Mouse (Mus musculus): Measurements from ENCODE around the gene Engase. TPM values are rescaled to one million over a fixed set of nuclear protein-coding genes. Genes with fewer than 3 reads are reported as not detected.

Engase gene
- polyA plus RNA-seq, 1 experiment = 5.1 TPM

GRCm38 (mm10) chr11:118453886-118454671 is 22.6 kb upstream of the Engase start:
- Histone ChIP-seq H3K79me2 (ENCODE audit: control insufficient read depth, insufficient read depth) (no peaks in the 10 kb centered on the region), H3ac (ENCODE audit: control insufficient read depth, insufficient read length) (no peak overlapping the region), H3K27me3 (ENCODE audit: control insufficient read depth, insufficient read depth, insufficient read length) (peaks cover 35% of the 10 kb centered on the region), H3K4me2 (ENCODE audit: low read depth) (no peak overlapping the region), H3K36me3 (ENCODE audit: control insufficient read depth, insufficient read depth) (no peaks in the 10 kb centered on the region), H3K4me3 (no peak overlapping the region)
- TF ChIP-seq TCF12 (IDR thresholded peaks at IDR 0.05; ENCODE audit: insufficient read depth, poor library complexity, severe bottlenecking) = no peak
- no peak for TF ChIP-seq E2F4 (IDR thresholded peaks at IDR 0.05; ENCODE audit: insufficient read depth)
- TF ChIP-seq POLR2AphosphoS2 (IDR thresholded peaks at IDR 0.05; ENCODE audit: insufficient read length, low read depth) = no peak
- no peak for TF ChIP-seq POLR2A (IDR thresholded peaks at IDR 0.05; ENCODE audit: insufficient read length, low read depth)
- no peak for TF ChIP-seq REST (IDR thresholded peaks at IDR 0.05; ENCODE audit: insufficient read depth, insufficient read length)
- TF ChIP-seq SRF (IDR thresholded peaks at IDR 0.05; ENCODE audit: control insufficient read depth, insufficient read length, low read depth) = no peak
- no peak for TF ChIP-seq MAX (IDR thresholded peaks at IDR 0.05; ENCODE audit: low read depth)
- TF ChIP-seq MYOG (IDR thresholded peaks at IDR 0.05; ENCODE audit: control insufficient read depth in 1 of 3, insufficient read depth in 1 of 3, insufficient read length in 2 of 3, low read depth in 2 of 3) = no peak
- no peak for TF ChIP-seq TCF3 (IDR thresholded peaks at IDR 0.05; ENCODE audit: insufficient read length, low read depth)
- no peak for TF ChIP-seq CEBPB (IDR thresholded peaks at IDR 0.05; ENCODE audit: insufficient read depth, poor library complexity, severe bottlenecking)
- no peak for TF ChIP-seq MYOD1 (IDR thresholded peaks at IDR 0.05; ENCODE audit: control insufficient read depth in 1 of 3, insufficient read length in 2 of 3, low read depth in 2 of 3)
- TF ChIP-seq USF1 (IDR thresholded peaks at IDR 0.05; ENCODE audit: low read depth) = no peak

GRCm38 (mm10) chr11:118455788-118456187 is 20.8 kb upstream of the Engase start:
- Histone ChIP-seq H3K27me3 (ENCODE audit: control insufficient read depth, insufficient read depth, insufficient read length) (peaks cover 30% of the 10 kb centered on the region), H3K4me2 (ENCODE audit: low read depth) (no peak overlapping the region), H3K79me2 (ENCODE audit: control insufficient read depth, insufficient read depth) (no peaks in the 10 kb centered on the region), H3K36me3 (ENCODE audit: control insufficient read depth, insufficient read depth) (no peaks in the 10 kb centered on the region), H3K4me3 (no peak overlapping the region), H3ac (ENCODE audit: control insufficient read depth, insufficient read length) (no peak overlapping the region)
- no peak for TF ChIP-seq TCF12 (IDR thresholded peaks at IDR 0.05; ENCODE audit: insufficient read depth, poor library complexity, severe bottlenecking)

GRCm38 (mm10) chr11:118456937-118457336 is 19.7 kb upstream of the Engase start:
- H3ac ChIP-seq (ENCODE audit: control insufficient read depth, insufficient read length) = no peak overlapping the region
- peaks cover 29% of the 10 kb centered on the region for H3K27me3 ChIP-seq (ENCODE audit: control insufficient read depth, insufficient read depth, insufficient read length)
- no peaks in the 10 kb centered on the region for H3K79me2 ChIP-seq (ENCODE audit: control insufficient read depth, insufficient read depth)
- no peaks in the 10 kb centered on the region for H3K36me3 ChIP-seq (ENCODE audit: control insufficient read depth, insufficient read depth)
- H3K4me3 ChIP-seq = no peak overlapping the region
- no peak overlapping the region for H3K4me2 ChIP-seq (ENCODE audit: low read depth)
- TF ChIP-seq CEBPB (IDR thresholded peaks at IDR 0.05; ENCODE audit: insufficient read depth, poor library complexity, severe bottlenecking) = no peak
- TF ChIP-seq POLR2AphosphoS2 (IDR thresholded peaks at IDR 0.05; ENCODE audit: insufficient read length, low read depth) = no peak
- no peak for TF ChIP-seq REST (IDR thresholded peaks at IDR 0.05; ENCODE audit: insufficient read depth, insufficient read length)
- no peak for TF ChIP-seq E2F4 (IDR thresholded peaks at IDR 0.05; ENCODE audit: insufficient read depth)
- no peak for TF ChIP-seq TCF12 (IDR thresholded peaks at IDR 0.05; ENCODE audit: insufficient read depth, poor library complexity, severe bottlenecking)

GRCm38 (mm10) chr11:118459051-118459450 is 17.6 kb upstream of the Engase start:
- Histone ChIP-seq H3ac (ENCODE audit: control insufficient read depth, insufficient read length) (no peak overlapping the region), H3K36me3 (ENCODE audit: control insufficient read depth, insufficient read depth) (no peaks in the 10 kb centered on the region), H3K4me2 (ENCODE audit: low read depth) (peak overlapping the region; percentile 1), H3K4me3 (no peak overlapping the region), H3K79me2 (ENCODE audit: control insufficient read depth, insufficient read depth) (no peaks in the 10 kb centered on the region), H3K27me3 (ENCODE audit: control insufficient read depth, insufficient read depth, insufficient read length) (peaks cover 36% of the 10 kb centered on the region)
- TF ChIP-seq MYOD1 (IDR thresholded peaks at IDR 0.05; ENCODE audit: control insufficient read depth in 1 of 3, insufficient read length in 2 of 3, low read depth in 2 of 3) (no peak), TCF12 (IDR thresholded peaks at IDR 0.05; ENCODE audit: insufficient read depth, poor library complexity, severe bottlenecking) (no peak), E2F4 (IDR thresholded peaks at IDR 0.05; ENCODE audit: insufficient read depth) (no peak), POLR2A (IDR thresholded peaks at IDR 0.05; ENCODE audit: insufficient read length, low read depth) (no peak), USF1 (IDR thresholded peaks at IDR 0.05; ENCODE audit: low read depth) (no peak), REST (IDR thresholded peaks at IDR 0.05; ENCODE audit: insufficient read depth, insufficient read length) (no peak), SRF (IDR thresholded peaks at IDR 0.05; ENCODE audit: control insufficient read depth, insufficient read length, low read depth) (no peak), POLR2AphosphoS2 (IDR thresholded peaks at IDR 0.05; ENCODE audit: insufficient read length, low read depth) (no peak), MYOG (IDR thresholded peaks at IDR 0.05; ENCODE audit: control insufficient read depth in 1 of 3, insufficient read depth in 1 of 3, insufficient read length in 2 of 3, low read depth in 2 of 3) (no peak), MAX (IDR thresholded peaks at IDR 0.05; ENCODE audit: low read depth) (no peak), CEBPB (IDR thresholded peaks at IDR 0.05; ENCODE audit: insufficient read depth, poor library complexity, severe bottlenecking) (no peak)

GRCm38 (mm10) chr11:118459536-118459935 is 17.1 kb upstream of the Engase start:
- Histone ChIP-seq H3K4me2 (ENCODE audit: low read depth) (no peak overlapping the region), H3K27me3 (ENCODE audit: control insufficient read depth, insufficient read depth, insufficient read length) (peaks cover 40% of the 10 kb centered on the region), H3K4me3 (no peak overlapping the region), H3K79me2 (ENCODE audit: control insufficient read depth, insufficient read depth) (no peaks in the 10 kb centered on the region), H3ac (ENCODE audit: control insufficient read depth, insufficient read length) (no peak overlapping the region), H3K36me3 (ENCODE audit: control insufficient read depth, insufficient read depth) (no peaks in the 10 kb centered on the region)
- TF ChIP-seq MYOG (IDR thresholded peaks at IDR 0.05; ENCODE audit: control insufficient read depth in 1 of 3, insufficient read depth in 1 of 3, insufficient read length in 2 of 3, low read depth in 2 of 3) = no peak
- TF ChIP-seq MAX (IDR thresholded peaks at IDR 0.05; ENCODE audit: low read depth) = no peak
- TF ChIP-seq POLR2A (IDR thresholded peaks at IDR 0.05; ENCODE audit: insufficient read length, low read depth) = no peak
- TF ChIP-seq USF1 (IDR thresholded peaks at IDR 0.05; ENCODE audit: low read depth) = no peak
- TF ChIP-seq MYOD1 (IDR thresholded peaks at IDR 0.05; ENCODE audit: control insufficient read depth in 1 of 3, insufficient read length in 2 of 3, low read depth in 2 of 3) = no peak
- TF ChIP-seq TCF12 (IDR thresholded peaks at IDR 0.05; ENCODE audit: insufficient read depth, poor library complexity, severe bottlenecking) = no peak
- no peak for TF ChIP-seq REST (IDR thresholded peaks at IDR 0.05; ENCODE audit: insufficient read depth, insufficient read length)
- TF ChIP-seq POLR2AphosphoS2 (IDR thresholded peaks at IDR 0.05; ENCODE audit: insufficient read length, low read depth) = no peak

Data from myocyte (in vitro differentiated cells).